Mouse (Mus musculus): Measurements from ENCODE around the gene Lnpep. TPM values are rescaled to one million over a fixed set of nuclear protein-coding genes. Genes with fewer than 3 reads are reported as not detected.

The Lnpep gene
- polyA plus RNA-seq, 1 experiment from 2014 or later: 8.7 TPM

DNA sequence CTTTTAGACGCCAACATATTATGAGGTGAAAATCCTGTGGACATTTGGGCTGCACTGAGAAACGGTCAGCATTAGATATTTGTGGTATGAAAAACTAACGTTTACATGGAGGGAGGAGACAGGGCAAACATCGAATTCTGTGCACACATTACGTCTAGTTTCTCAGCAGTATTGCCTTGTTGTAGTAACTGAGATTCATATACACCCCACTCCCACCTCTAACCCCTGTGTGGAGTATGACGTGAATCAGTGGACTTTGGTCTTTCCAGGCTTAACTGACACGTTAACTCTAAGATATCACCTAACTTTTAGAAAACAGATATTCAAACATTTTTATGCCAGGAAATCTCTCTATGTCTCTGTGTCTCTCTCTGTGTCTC, 133.2 kb downstream of the Lnpep start:
- Histone ChIP-seq H3K9ac (no peak overlapping the region), H3K4me3 (no peak overlapping the region), H3K4me1 (0 out of 2 replicates have a peak, but pooled peaks cover 3% of the 10 kb centered on the region), H3K36me3 (no peaks in the 10 kb centered on the region), H3K4me2 (peak overlapping the region; percentile 18; the same call in 1 of the 2 replicates), H3K27me3 (replicated peaks) (no peaks in the 10 kb centered on the region), H3K27ac (replicated peaks) (no peak overlapping the region), H3K9me3 (no peaks in the 10 kb centered on the region)
- ATAC-seq (ENCODE audit: extremely low read depth, insufficient number of reproducible peaks, low FRiP score, low TSS enrichment): no peak
- 61% methylated on average over 7 of the region's 7 CpGs for WGBS

- no peaks in the 10 kb centered on the region for H3K36me3 ChIP-seq
- no peak overlapping the region for H3K9ac ChIP-seq
- H3K4me1 ChIP-seq: 0 out of 2 replicates have a peak, but pooled peaks cover 3% of the 10 kb centered on the region
- H3K27ac ChIP-seq (replicated peaks): no peak overlapping the region
- WGBS: 40% methylated on average over 12 of the region's 15 CpGs
- ATAC-seq (ENCODE audit: extremely low read depth, insufficient number of reproducible peaks, low FRiP score, low TSS enrichment): no peak
- H3K9me3 ChIP-seq: no peaks in the 10 kb centered on the region
- H3K4me3 ChIP-seq: no peak overlapping the region
- H3K4me2 ChIP-seq: peak overlapping the region; percentile 18; the same call in 1 of the 2 replicates
- no peaks in the 10 kb centered on the region for H3K27me3 ChIP-seq (replicated peaks)
Measured at GRCm38 (mm10) chr17:17490820-17491621, 133.8 kb downstream of the Lnpep start.

GRCm38 (mm10) chr17:17485789-17486188, 139.1 kb downstream of the Lnpep start:
- Histone ChIP-seq H3K27me3 (replicated peaks) (no peaks in the 10 kb centered on the region), H3K9me3 (no peaks in the 10 kb centered on the region), H3K4me1 (0 out of 2 replicates have a peak, but pooled peaks cover 2% of the 10 kb centered on the region), H3K4me3 (no peak overlapping the region), H3K9ac (no peak overlapping the region), H3K27ac (replicated peaks) (no peak overlapping the region), H3K4me2 (no peak overlapping the region), H3K36me3 (no peaks in the 10 kb centered on the region)
- 77% methylated on average over 2 of the region's 2 CpGs for WGBS
- ATAC-seq (ENCODE audit: extremely low read depth, insufficient number of reproducible peaks, low FRiP score, low TSS enrichment): no peak

Other genes with a start within 250 kb of the Lnpep start
- gene Lix1, start 222.4 kb downstream of the Lnpep start, polyA plus RNA-seq (2015; fragmentation: Nextera tagmentation; extraction: Ambion mirVana): 2.6 and 3.5 TPM in 2 replicates
- not detected in 2 replicates for gene Vmn2r90, start 78.7 kb upstream of the Lnpep start, polyA plus RNA-seq (2015; fragmentation: Nextera tagmentation; extraction: Ambion mirVana)
- 24.2 and 27.0 TPM in 2 replicates for gene Spaca6, start 202.1 kb upstream of the Lnpep start, polyA plus RNA-seq (2015; fragmentation: Nextera tagmentation; extraction: Ambion mirVana)
- gene Has1, start 230.2 kb upstream of the Lnpep start, polyA plus RNA-seq (2015; fragmentation: Nextera tagmentation; extraction: Ambion mirVana): 0.55 and 0.66 TPM in 2 replicates

Data from heart, embryonic 13.5 days (tissue).